Comparison of ENCODE assay signal across 11 mouse cellular contexts in genomic region chr10:80934136-80934985, GRCm38 (mm10). TPM values are rescaled to one million over a fixed set of nuclear protein-coding genes. Genes with fewer than 3 reads are reported as not detected.
A peak's percentile ranks its signal among the peaks of the same experiment; 100 is the strongest.
DNase-seq lines count a peak whose midpoint lies in the region; ATAC-seq lines count a peak whose summit lies in the region.
"Had no signal": no experiment of that assay in that cellular context is flagged by ENCODE, and none has a peak within 500 bp of the region (broad histone marks: within the 10 kb centered on the region; RNA-seq: fewer than 3 reads in every experiment).

No protein-coding gene starts in this region.

- H3K27me3 ChIP-seq in heart, embryonic 12.5 days (replicated peaks) = peaks cover 12% of the 10 kb centered on the region; the same call in 1 of the 2 replicates
- peaks cover 54% of the 10 kb centered on the region for H3K27me3 ChIP-seq in megakaryocyte, embryonic 14.5 days (replicated peaks)
- peaks cover 15% of the 10 kb centered on the region for H3K27me3 ChIP-seq in embryonic facial prominence, embryonic 15.5 days
- peaks cover 82% of the 10 kb centered on the region for H3K27me3 ChIP-seq in neural tube, embryonic 13.5 days

- no peaks in the 10 kb centered on the region for H3K9me3 ChIP-seq in heart, embryonic 12.5 days (replicated peaks)
- H3K9me3 ChIP-seq in megakaryocyte, embryonic 14.5 days = no peaks in the 10 kb centered on the region
- no peaks in the 10 kb centered on the region for H3K9me3 ChIP-seq in embryonic facial prominence, embryonic 15.5 days (replicated peaks)
- H3K9me3 ChIP-seq in neural tube, embryonic 13.5 days = no peaks in the 10 kb centered on the region

- peaks cover 84% of the 10 kb centered on the region for H3K4me1 ChIP-seq in heart, embryonic 12.5 days (replicated peaks)
- peaks cover 94% of the 10 kb centered on the region for H3K4me1 ChIP-seq in megakaryocyte, embryonic 14.5 days
- H3K4me1 ChIP-seq in embryonic facial prominence, embryonic 15.5 days = peaks cover 92% of the 10 kb centered on the region
- peaks cover 91% of the 10 kb centered on the region for H3K4me1 ChIP-seq in neural tube, embryonic 13.5 days (replicated peaks)

- H3K4me2 ChIP-seq in heart, embryonic 12.5 days = peak overlapping the region; percentile 93; the same call in 1 of the 2 replicates
- H3K4me2 ChIP-seq in embryonic facial prominence, embryonic 15.5 days (replicated peaks) = peak overlapping the region; percentile 93; the same call in 1 of the 2 replicates
- H3K4me2 ChIP-seq in neural tube, embryonic 13.5 days = peak overlapping the region; percentile 45; the same call in 1 of the 2 replicates

- intact Hi-C loops in heart, postnatal 10 days (cut with DNase I) = no loop called here

- WGBS in heart, embryonic 12.5 days = 51% methylated on average over 14 of the region's 14 CpGs
- 48% methylated on average over 14 of the region's 14 CpGs for WGBS in embryonic facial prominence, embryonic 15.5 days
- WGBS in neural tube, embryonic 13.5 days = 31% methylated on average over 14 of the region's 14 CpGs

- no peak for DNase-seq in heart, postnatal 10 days
- DNase-seq in cerebellum, postnatal 36 days = no peak
- DNase-seq: cerebellum, adult 9-11 months; lung, postnatal 14 days had no signal

- H3K27ac ChIP-seq in heart, embryonic 12.5 days (ENCODE audit: poor library complexity, severe bottlenecking) = 0 out of 2 replicates have a peak overlapping the region, but pooled peaks have one; percentile 2
- H3K27ac ChIP-seq in embryonic facial prominence, embryonic 15.5 days (replicated peaks) = peak overlapping the region; percentile 88
- no peak overlapping the region for H3K27ac ChIP-seq in neural tube, embryonic 13.5 days (replicated peaks)

- no peaks in the 10 kb centered on the region for H3K36me3 ChIP-seq in heart, embryonic 12.5 days
- peaks cover 12% of the 10 kb centered on the region for H3K36me3 ChIP-seq in megakaryocyte, embryonic 14.5 days (replicated peaks; ENCODE audit: low read length)
- no peaks in the 10 kb centered on the region for H3K36me3 ChIP-seq in embryonic facial prominence, embryonic 15.5 days
- no peaks in the 10 kb centered on the region for H3K36me3 ChIP-seq in neural tube, embryonic 13.5 days

- no peak overlapping the region for H3K4me3 ChIP-seq in heart, embryonic 12.5 days
- H3K4me3 ChIP-seq in megakaryocyte, embryonic 14.5 days (replicated peaks) = peak overlapping the region; percentile 46
- H3K4me3 ChIP-seq in embryonic facial prominence, embryonic 15.5 days (replicated peaks) = 0 out of 2 replicates have a peak overlapping the region, but pooled peaks have one; percentile 52
- no peak overlapping the region for H3K4me3 ChIP-seq in neural tube, embryonic 13.5 days

- H3K9ac ChIP-seq in heart, embryonic 12.5 days = no peak overlapping the region; the same call in 1 of the 2 replicates
- H3K9ac ChIP-seq in embryonic facial prominence, embryonic 15.5 days = no peak overlapping the region
- H3K9ac ChIP-seq in neural tube, embryonic 13.5 days = no peak overlapping the region

- no peak for ATAC-seq in heart, embryonic 12.5 days (ENCODE audit: insufficient number of reproducible peaks, low FRiP score)
- ATAC-seq in megakaryocyte, adult 5-6 weeks (ENCODE audit: poor library complexity, severe bottlenecking) = no peak
- ATAC-seq in embryonic facial prominence, embryonic 15.5 days (ENCODE audit: insufficient number of reproducible peaks, low FRiP score, low TSS enrichment, low read depth) = no peak
- no peak for ATAC-seq in neural tube, embryonic 13.5 days (ENCODE audit: low read depth)
- no peak for ATAC-seq in monocyte, adult 5-6 weeks (replicated peaks; ENCODE audit: insufficient number of reproducible peaks, low FRiP score, low TSS enrichment, poor library complexity, severe bottlenecking)
- ATAC-seq: inflammation-experienced regulatory T-cells, adult 6 months had no signal

RNA-seq across cellular contexts. Expression of gene Gadd45b, which starts 4.5 kb away (rescaled TPM):
- polyA plus RNA-seq in heart, embryonic 12.5 days (2016; fragmentation: Nextera tagmentation; extraction: Ambion mirVana) = 27.8 and 29.9 TPM in 2 replicates
- 10 to 100 TPM; 11.5 to 18.3 TPM for total RNA-seq in heart, postnatal 10 days (2021)
- 29.3 and 96.0 TPM in 2 replicates for polyA plus RNA-seq in megakaryocyte, embryonic 14.5 days (2012; ENCODE audit: insufficient read depth, low replicate concordance)
- total RNA-seq in megakaryocyte, adult 5-6 weeks (2015) = 11.0 and 12.9 TPM in 2 replicates
- total RNA-seq in megakaryocyte, adult 5-6 weeks (2017) = 9.4 and 20.3 TPM in 2 replicates
- polyA plus RNA-seq in embryonic facial prominence, embryonic 15.5 days (2015; fragmentation: Nextera tagmentation; extraction: Ambion mirVana) = 43.7 and 46.6 TPM in 2 replicates
- 8.8 and 9.0 TPM in 2 replicates for polyA plus RNA-seq in neural tube, embryonic 13.5 days (2015; fragmentation: Nextera tagmentation; extraction: Ambion mirVana)
- 18.9 to 25.8 TPM (median 22.5 TPM) in 3 replicates for total RNA-seq in monocyte, adult 5-6 weeks (2017)

RNA-seq across cellular contexts. Expression of gene Lmnb2, which starts 16.3 kb away (rescaled TPM):
- 34.3 and 35.3 TPM in 2 replicates for polyA plus RNA-seq in heart, embryonic 12.5 days (2016; fragmentation: Nextera tagmentation; extraction: Ambion mirVana)
- 10 to 100 TPM; 10.2 to 11.9 TPM for total RNA-seq in heart, postnatal 10 days (2021)
- polyA plus RNA-seq in megakaryocyte, embryonic 14.5 days (2012; ENCODE audit: insufficient read depth, low replicate concordance) = 11.8 and 16.6 TPM in 2 replicates
- total RNA-seq in megakaryocyte, adult 5-6 weeks (2015) = 7.7 and 9.5 TPM in 2 replicates
- total RNA-seq in megakaryocyte, adult 5-6 weeks (2017) = 35.2 and 35.8 TPM in 2 replicates
- polyA plus RNA-seq in embryonic facial prominence, embryonic 15.5 days (2015; fragmentation: Nextera tagmentation; extraction: Ambion mirVana) = 56.7 and 60.1 TPM in 2 replicates
- polyA plus RNA-seq in neural tube, embryonic 13.5 days (2015; fragmentation: Nextera tagmentation; extraction: Ambion mirVana) = 38.3 and 41.6 TPM in 2 replicates
- 2.3 to 8.5 TPM (median 3.8 TPM) in 3 replicates for total RNA-seq in monocyte, adult 5-6 weeks (2017)

RNA-seq across cellular contexts. Expression of gene Timm13, which starts 33.6 kb away (rescaled TPM):
- 285 and 293 TPM in 2 replicates for polyA plus RNA-seq in heart, embryonic 12.5 days (2016; fragmentation: Nextera tagmentation; extraction: Ambion mirVana)
- total RNA-seq in heart, postnatal 10 days (2021) = 100 to 1,000 TPM; 163 to 175 TPM
- polyA plus RNA-seq in megakaryocyte, embryonic 14.5 days (2012; ENCODE audit: insufficient read depth, low replicate concordance) = 88.8 and 345 TPM in 2 replicates
- 60.1 and 74.7 TPM in 2 replicates for total RNA-seq in megakaryocyte, adult 5-6 weeks (2015)
- total RNA-seq in megakaryocyte, adult 5-6 weeks (2017) = 31.8 and 44.9 TPM in 2 replicates
- 337 and 339 TPM in 2 replicates for polyA plus RNA-seq in embryonic facial prominence, embryonic 15.5 days (2015; fragmentation: Nextera tagmentation; extraction: Ambion mirVana)
- polyA plus RNA-seq in neural tube, embryonic 13.5 days (2015; fragmentation: Nextera tagmentation; extraction: Ambion mirVana) = 328 and 331 TPM in 2 replicates
- total RNA-seq in monocyte, adult 5-6 weeks (2017) = 14.6 to 43.9 TPM (median 30.8 TPM) in 3 replicates

Comparison
In these comparisons a context has a peak if more than half of its experiments do, and no peak if none do; other contexts are left out.
1. H3K4me3 ChIP-seq: peak in megakaryocyte, embryonic 14.5 days (single experiment) and embryonic facial prominence, embryonic 15.5 days (single experiment); none in heart, embryonic 12.5 days (single experiment) and neural tube, embryonic 13.5 days (single experiment).
2. Peak in every context shown above with its lines, with median percentiles within 50 percentile points of each other: H3K4me2 ChIP-seq.